Comparison of ENCODE assay signal across 13 mouse cellular contexts in genomic region chr2:141289059-141289713, GRCm38 (mm10).
DNase-seq lines count a peak whose midpoint lies in the region; ATAC-seq and TF ChIP-seq lines count a peak whose summit lies in the region.
"Had no signal": no experiment of that assay in that cellular context is flagged by ENCODE, and none has a peak within 500 bp of the region (broad histone marks: within the 10 kb centered on the region; RNA-seq: fewer than 3 reads in every experiment).

No protein-coding gene starts in this region.

- no peak for TF ChIP-seq CTCF in kidney, postnatal 0 days (IDR thresholded peaks at IDR 0.05; ENCODE audit: low read depth)

- no peak overlapping the region for H3K4me3 ChIP-seq in heart, embryonic 10.5 days
- H3K4me3 ChIP-seq in intestine, embryonic 15.5 days (replicated peaks): no peak overlapping the region
- no peak overlapping the region for H3K4me3 ChIP-seq in kidney, postnatal 0 days (replicated peaks; ENCODE audit: low read depth, low read length)
- H3K4me3 ChIP-seq: forebrain, embryonic 10.5 days; limb, embryonic 15.5 days had no signal

- H3K36me3 ChIP-seq in heart, embryonic 10.5 days: no peaks in the 10 kb centered on the region
- no peaks in the 10 kb centered on the region for H3K36me3 ChIP-seq in intestine, embryonic 15.5 days
- no peaks in the 10 kb centered on the region for H3K36me3 ChIP-seq in kidney, postnatal 0 days (ENCODE audit: insufficient read depth, low read length)
- H3K36me3 ChIP-seq: forebrain, embryonic 10.5 days; limb, embryonic 15.5 days had no signal

- WGBS in heart, embryonic 10.5 days: 33% methylated on average over 2 of the region's 2 CpGs
- WGBS in intestine, embryonic 15.5 days: 29% methylated on average over 2 of the region's 2 CpGs
- WGBS in kidney, postnatal 0 days: 34% methylated on average over 2 of the region's 2 CpGs

- DNase-seq in heart, adult 18-20 months: peak; percentile 5 to 11
- no peak for DNase-seq in heart, embryonic 10.5 days (ENCODE audit: low spot score)
- peak; percentile 24 for DNase-seq in kidney, postnatal 0 days (ENCODE audit: low spot score)
- peak; percentile 55 for DNase-seq in lung, postnatal 25 days (ENCODE audit: low spot score)
- DNase-seq in left cerebral cortex, postnatal 36 days (ENCODE audit: low spot score in 2 of 2): no peak
- no peak for DNase-seq in left cerebral cortex, postnatal 25 days (ENCODE audit: low spot score in 2 of 2)
- DNase-seq: spleen, adult 18-20 months; thymus, postnatal 14 days had no signal

- no peak overlapping the region for H3K27ac ChIP-seq in heart, embryonic 10.5 days
- H3K27ac ChIP-seq in intestine, embryonic 15.5 days: peak overlapping the region; percentile 60
- H3K27ac ChIP-seq in kidney, postnatal 0 days: no peak overlapping the region
- H3K27ac ChIP-seq: forebrain, embryonic 10.5 days; limb, embryonic 15.5 days had no signal

- H3K27me3 ChIP-seq in heart, embryonic 10.5 days (ENCODE audit: insufficient read depth, poor library complexity, severe bottlenecking): no peaks in the 10 kb centered on the region
- no peaks in the 10 kb centered on the region for H3K27me3 ChIP-seq in intestine, embryonic 15.5 days (replicated peaks)
- no peaks in the 10 kb centered on the region for H3K27me3 ChIP-seq in kidney, postnatal 0 days (ENCODE audit: insufficient read depth, low read length)
- H3K27me3 ChIP-seq: CH12.LX; limb, embryonic 15.5 days had no signal

- ATAC-seq in intestine, embryonic 15.5 days: peak; percentile 93
- ATAC-seq in kidney, postnatal 0 days (replicated peaks; ENCODE audit: low FRiP score, low read depth): no peak
- ATAC-seq in CD4-positive, CD25-positive, alpha-beta regulatory T cell, adult 4 months: no peak

- H3K9ac ChIP-seq in intestine, embryonic 15.5 days: no peak overlapping the region
- H3K9ac ChIP-seq in kidney, postnatal 0 days (ENCODE audit: low read depth, low read length): no peak overlapping the region
- H3K9ac ChIP-seq: limb, embryonic 15.5 days had no signal

- H3K9me3 ChIP-seq in heart, embryonic 10.5 days: no peaks in the 10 kb centered on the region
- no peaks in the 10 kb centered on the region for H3K9me3 ChIP-seq in intestine, embryonic 15.5 days
- H3K9me3 ChIP-seq in kidney, postnatal 0 days (replicated peaks; ENCODE audit: low read length): no peaks in the 10 kb centered on the region
- H3K9me3 ChIP-seq: forebrain, embryonic 10.5 days; limb, embryonic 15.5 days had no signal

- intact Hi-C loops in left cerebral cortex, postnatal 36 days (cut with DNase I): no loop called here
- intact Hi-C loops in left cerebral cortex, postnatal 25 days (cut with DNase I): no loop called here

- H3K4me2 ChIP-seq in intestine, embryonic 15.5 days (replicated peaks): no peak overlapping the region
- no peak overlapping the region for H3K4me2 ChIP-seq in kidney, postnatal 0 days (ENCODE audit: low read length)
- H3K4me2 ChIP-seq: limb, embryonic 15.5 days had no signal

- peaks cover 17% of the 10 kb centered on the region for H3K4me1 ChIP-seq in heart, embryonic 10.5 days
- 0 out of 2 replicates have a peak, but pooled peaks cover 8% of the 10 kb centered on the region for H3K4me1 ChIP-seq in intestine, embryonic 15.5 days (replicated peaks)
- no peaks in the 10 kb centered on the region for H3K4me1 ChIP-seq in kidney, postnatal 0 days (replicated peaks; ENCODE audit: insufficient read depth, low read length)

Comparison
In these comparisons a context has a peak if more than half of its experiments do, and no peak if none do; other contexts are left out.
1. DNase-seq: peak in heart, adult 18-20 months (2 of 2), kidney, postnatal 0 days (single experiment) and lung, postnatal 25 days (single experiment); none in heart, embryonic 10.5 days (single experiment), left cerebral cortex, postnatal 36 days (0 of 2) and left cerebral cortex, postnatal 25 days (0 of 2).